Mouse (Mus musculus) bone marrow macrophage, adult 2 months (primary cell): ENCODE data around the gene Olfr432. TPM values are rescaled to one million over a fixed set of nuclear protein-coding genes. Genes with fewer than 3 reads are reported as not detected.

Experiments used
- H3K27ac ChIP-seq: 2 replicates; pipeline ENCODE4 v1.5.1; 2012; ENCODE audit warnings: low read depth, low read length; ENCODE audit not compliant: insufficient read depth
- H3K4me1 ChIP-seq: 2 replicates; pipeline ENCODE4 v1.6.1; 2012; ENCODE audit warnings: low read length; ENCODE audit not compliant: control insufficient read depth, insufficient read depth
- H3K4me3 ChIP-seq: 2 replicates; pipeline ENCODE4 v1.5.1; 2012; ENCODE audit warnings: mild to moderate bottlenecking, low read length, moderate library complexity; ENCODE audit not compliant: insufficient read depth
- CTCF ChIP-seq: IDR thresholded peaks from 2 replicates; pipeline ENCODE4 v1.5.1; 2012; ENCODE audit warnings: low read depth, mild to moderate bottlenecking, low read length, moderate library complexity
- POLR2A ChIP-seq: IDR thresholded peaks from 2 replicates; pipeline ENCODE4 v1.6.1; 2012; ENCODE audit warnings: mild to moderate bottlenecking, low read depth, low read length, borderline replicate concordance
- polyA plus RNA-seq: library from polyadenylated mRNA; stranded (reverse); fragments of >200 nt; gene quantifications from 2 replicates; pipeline ENCODE4 v1.2.4, GENCODE M21; 2012; ENCODE audit not compliant: missing spikeins, insufficient read depth, insufficient read length

The Olfr432 gene
- polyA plus RNA-seq, 1 experiment = not detected

DNA sequence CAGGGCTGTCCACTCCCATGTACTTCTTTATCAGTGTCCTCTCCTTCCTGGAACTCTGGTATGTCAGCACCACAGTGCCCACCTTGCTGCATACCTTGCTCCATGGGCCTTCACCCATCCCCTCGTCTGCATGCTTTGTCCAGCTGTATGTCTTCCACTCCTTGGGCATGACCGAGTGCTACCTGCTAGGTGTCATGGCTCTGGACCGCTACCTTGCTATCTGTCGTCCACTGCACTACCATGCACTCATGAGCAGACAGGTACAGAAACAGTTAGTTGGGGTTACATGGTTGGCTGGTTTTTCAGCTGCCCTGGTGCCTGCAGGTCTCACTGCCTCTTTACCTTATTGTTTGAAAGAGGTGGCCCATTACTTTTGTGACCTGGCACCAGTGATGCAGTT, 1.5 kb downstream of the Olfr432 start:
- Histone ChIP-seq H3K4me1 (peaks cover 17% of the 10 kb centered on the region), H3K4me3 (no peak overlapping the region), H3K27ac (no peak overlapping the region)
- TF ChIP-seq CTCF (no peak), POLR2A (no peak)

DNA sequence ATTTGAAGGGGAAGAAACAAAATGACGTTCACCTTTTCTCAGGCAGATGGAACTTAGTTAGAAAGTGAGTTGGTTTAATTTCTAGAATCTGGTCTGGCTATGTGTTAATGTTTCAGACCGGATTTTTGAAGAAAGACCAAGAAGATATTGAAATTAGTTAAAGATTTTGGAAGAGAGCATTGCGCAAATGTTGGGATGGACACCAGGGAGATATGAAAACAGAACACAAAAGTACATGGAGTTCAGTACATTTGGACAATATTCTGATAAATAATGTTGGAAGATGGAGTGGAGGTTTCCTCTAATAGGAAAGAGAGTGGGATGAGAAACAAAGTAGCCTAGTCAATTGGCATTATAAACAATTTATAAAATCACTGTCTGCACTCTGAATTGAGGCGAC, 2.5 kb downstream of the Olfr432 start:
- H3K4me1 ChIP-seq = peaks cover 19% of the 10 kb centered on the region
- H3K27ac ChIP-seq = no peak overlapping the region
- no peak for TF ChIP-seq CTCF
- TF ChIP-seq POLR2A = no peak
- H3K4me3 ChIP-seq = no peak overlapping the region

DNA sequence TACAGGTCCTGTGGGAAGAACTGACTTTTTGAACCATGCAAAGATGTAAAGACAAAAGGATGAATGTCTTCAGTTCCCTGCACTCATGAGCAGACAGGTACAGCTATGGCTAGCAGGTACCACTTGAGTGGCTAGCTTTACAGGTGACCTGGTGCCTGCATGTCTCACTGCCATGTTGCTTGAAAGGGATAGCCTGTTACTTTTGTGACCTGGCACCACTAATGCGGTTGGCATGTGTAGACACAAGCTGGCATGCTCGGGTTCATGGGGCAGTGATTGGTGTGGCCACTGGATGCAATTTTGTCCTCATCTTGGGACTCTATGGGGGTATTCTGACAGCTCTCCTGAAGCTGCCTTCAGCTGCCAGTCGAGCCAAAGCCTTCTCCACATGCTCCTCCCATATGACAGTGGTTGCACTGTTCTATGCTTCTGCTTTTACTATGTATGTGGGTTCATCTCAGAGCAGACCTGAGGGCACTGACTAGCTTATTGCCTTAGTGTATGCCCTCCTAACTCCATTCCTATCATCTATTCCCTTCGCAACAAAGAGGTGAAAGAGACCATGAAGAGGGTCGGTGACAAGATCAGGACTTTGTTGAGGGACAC, 3.0 kb downstream of the Olfr432 start:
- H3K4me3 ChIP-seq = no peak overlapping the region
- H3K4me1 ChIP-seq = peaks cover 19% of the 10 kb centered on the region
- TF ChIP-seq POLR2A (no peak), CTCF (no peak)
- H3K27ac ChIP-seq = no peak overlapping the region

DNA sequence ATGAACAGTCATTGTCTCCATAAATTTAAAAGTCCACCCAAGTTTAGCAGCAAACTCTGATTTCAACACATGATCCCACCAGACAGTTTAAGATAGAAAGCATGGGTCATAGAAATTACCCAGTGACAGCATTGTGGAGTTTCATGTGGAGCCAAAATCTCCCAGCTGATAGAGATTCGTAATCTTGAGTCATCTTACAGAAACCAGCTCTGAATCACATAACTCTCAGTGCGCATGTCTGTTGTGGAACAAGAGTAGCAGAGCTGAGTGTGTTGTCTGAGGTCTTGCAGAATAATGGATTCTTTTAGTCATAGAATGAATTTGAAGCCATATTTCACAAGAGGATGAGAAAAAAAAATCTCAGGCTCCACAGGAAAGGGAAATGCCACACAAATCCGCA, 4.0 kb downstream of the Olfr432 start:
- no peak for TF ChIP-seq CTCF
- TF ChIP-seq POLR2A = no peak
- Histone ChIP-seq H3K4me3 (no peak overlapping the region), H3K27ac (no peak overlapping the region), H3K4me1 (peaks cover 19% of the 10 kb centered on the region)

DNA sequence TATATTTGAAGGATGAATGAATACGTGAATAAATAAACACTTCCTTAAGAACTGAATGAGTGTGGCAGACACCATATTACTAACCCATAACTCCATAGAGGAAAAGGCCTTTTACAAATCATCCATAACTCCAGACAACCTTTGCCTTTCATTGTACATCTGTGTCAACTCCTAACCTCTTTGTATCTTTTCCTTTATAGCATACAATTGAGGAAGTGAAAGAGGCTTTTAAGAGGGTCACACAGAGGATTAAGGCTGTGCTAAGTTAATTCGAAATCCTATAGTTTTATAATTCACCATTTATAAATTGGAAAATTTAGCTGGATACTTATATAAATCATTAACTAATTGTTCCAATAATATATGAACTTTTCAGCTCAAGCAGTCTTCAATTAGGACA, 6.2 kb downstream of the Olfr432 start:
- TF ChIP-seq CTCF = no peak
- TF ChIP-seq POLR2A = no peak
- H3K27ac ChIP-seq = no peak overlapping the region
- no peak overlapping the region for H3K4me3 ChIP-seq
- peaks cover 14% of the 10 kb centered on the region for H3K4me1 ChIP-seq

DNA sequence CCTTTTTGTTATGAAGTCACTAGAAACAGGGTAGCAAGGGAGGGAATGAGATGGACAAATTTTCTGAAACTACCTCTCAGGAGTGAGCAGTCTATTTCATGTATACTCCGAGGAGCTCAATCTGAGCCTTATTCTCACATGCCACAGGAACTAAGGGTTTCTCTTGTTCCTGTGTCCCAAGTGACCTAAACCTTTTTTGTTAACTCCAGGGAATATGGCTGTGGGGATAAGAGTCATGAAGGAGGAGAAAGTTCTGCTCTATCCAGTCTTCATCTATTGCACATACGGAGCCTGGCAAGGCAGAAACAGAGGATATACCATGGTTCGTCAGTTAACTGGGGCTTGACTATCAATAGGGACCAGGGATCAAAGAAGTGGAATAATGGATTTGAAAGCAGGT, 17.3 kb downstream of the Olfr432 start, which contains the start of gene Olfr430:
TSS of gene Olfr430 (plus strand) at position 301 of the 400 bp plus-strand sequence.
- Histone ChIP-seq H3K27ac (no peak within 1 kb of the TSS), H3K4me1 (no peaks in the 10 kb centered on the region), H3K4me3 (no peak within 1 kb of the TSS)
- TF ChIP-seq POLR2A (no peak), CTCF (no peak)

DNA sequence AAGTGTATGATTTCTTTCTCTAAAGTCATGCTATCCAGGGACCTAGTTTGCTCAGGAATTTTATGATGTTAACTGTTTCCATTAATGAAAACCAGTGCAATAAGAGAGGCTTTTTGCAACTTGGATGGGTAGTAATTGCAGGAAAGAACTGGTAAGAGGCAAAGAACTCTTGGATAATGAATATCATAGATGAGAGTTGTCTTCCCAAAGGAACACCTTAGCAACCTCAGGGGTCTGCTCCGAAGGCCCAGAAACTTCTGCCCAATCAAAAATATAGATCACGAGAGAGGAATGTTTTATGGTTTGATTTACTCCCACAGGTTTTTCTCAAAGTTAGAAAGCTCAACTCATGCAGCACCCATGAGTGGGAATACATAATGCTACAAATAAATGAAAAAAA, 35.0 kb downstream of the Olfr432 start, which contains the start of gene Olfr429:
TSS of gene Olfr429 (plus strand) at position 301 of the 400 bp plus-strand sequence.
- Histone ChIP-seq H3K4me3 (no peak within 1 kb of the TSS), H3K4me1 (no peaks in the 10 kb centered on the region), H3K27ac (no peak within 1 kb of the TSS)
- TF ChIP-seq POLR2A (no peak), CTCF (no peak)

DNA sequence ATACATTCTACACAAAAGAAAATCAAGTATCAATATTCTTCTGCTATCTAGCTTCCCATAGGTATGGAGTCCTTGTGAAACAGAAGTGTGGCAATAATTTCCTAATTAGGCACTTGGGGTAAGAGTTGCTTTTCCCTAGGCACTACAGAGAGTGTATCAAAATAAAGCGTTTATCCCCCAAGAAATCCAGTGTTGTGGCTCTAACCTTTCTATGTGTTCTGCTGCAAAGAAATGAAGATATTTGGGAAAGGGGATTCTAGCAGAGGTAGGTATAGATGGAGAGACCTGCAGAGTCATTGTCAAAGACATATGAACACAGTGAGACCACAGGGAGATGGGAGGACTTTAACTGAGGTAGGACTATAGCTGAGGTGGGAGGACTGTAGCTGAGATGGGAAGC, 47.6 kb downstream of the Olfr432 start, which contains the start of gene Olfr427:
TSS of gene Olfr427 (plus strand) at position 301 of the 400 bp plus-strand sequence.
- Histone ChIP-seq H3K4me3 (no peak within 1 kb of the TSS), H3K27ac (no peak within 1 kb of the TSS), H3K4me1 (no peaks in the 10 kb centered on the region)
- TF ChIP-seq POLR2A (no peak), CTCF (no peak)

DNA sequence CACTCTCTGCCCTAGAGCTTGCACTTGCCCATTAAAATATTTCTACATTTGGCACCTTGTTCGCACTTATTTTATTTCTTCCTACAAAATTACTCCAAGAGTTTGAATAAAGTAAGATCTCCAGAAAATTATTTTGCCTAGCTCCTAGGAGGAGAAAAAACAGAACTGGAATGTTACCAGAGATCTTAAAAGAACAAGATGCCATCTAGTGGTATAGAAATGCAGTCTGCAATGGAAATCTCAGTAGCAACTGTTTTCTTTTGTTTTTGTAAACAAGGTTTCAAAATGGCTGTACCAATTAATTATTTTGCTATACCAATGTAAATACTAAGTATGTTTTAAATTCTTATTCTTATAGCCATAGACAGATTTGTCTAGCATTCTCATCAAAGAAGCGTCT, 54.7 kb downstream of the Olfr432 start:
- no peaks in the 10 kb centered on the region for H3K4me1 ChIP-seq
- TF ChIP-seq POLR2A (no peak), CTCF (no peak)
- H3K27ac ChIP-seq = no peak overlapping the region
- no peak overlapping the region for H3K4me3 ChIP-seq

Other genes with a start within 250 kb of the Olfr432 start
- 104 and 108 TPM in 2 replicates for gene Ifi211, start 136.2 kb upstream of the Olfr432 start, polyA plus RNA-seq
- 395 and 406 TPM in 2 replicates for gene Mndal, start 106.7 kb upstream of the Olfr432 start, polyA plus RNA-seq
- 165 and 170 TPM in 2 replicates for gene Ifi203, start 106.5 kb upstream of the Olfr432 start, polyA plus RNA-seq
- gene Ifi202b, start 66.5 kb upstream of the Olfr432 start, polyA plus RNA-seq = not detected in 2 replicates
- gene Ifi205, start 17.4 kb upstream of the Olfr432 start, polyA plus RNA-seq = 7.4 and 9.0 TPM in 2 replicates
- gene Olfr433, start 8.5 kb upstream of the Olfr432 start, polyA plus RNA-seq = 0.33 TPM in 1 of 2 replicates, not detected in the other
- not detected in 2 replicates for gene Olfr430, start 17.4 kb downstream of the Olfr432 start, polyA plus RNA-seq
- 0.61 TPM in 1 of 2 replicates, not detected in the other for gene Olfr429, start 35.1 kb downstream of the Olfr432 start, polyA plus RNA-seq
- not detected in 2 replicates for gene Olfr427, start 47.7 kb downstream of the Olfr432 start, polyA plus RNA-seq
- gene Olfr231, start 72.0 kb downstream of the Olfr432 start, polyA plus RNA-seq = not detected in 2 replicates
- not detected in 2 replicates for gene Olfr424, start 82.3 kb downstream of the Olfr432 start, polyA plus RNA-seq
- not detected in 2 replicates for gene Olfr420, start 106.4 kb downstream of the Olfr432 start, polyA plus RNA-seq
- gene Spta1, start 123.6 kb downstream of the Olfr432 start, polyA plus RNA-seq = 0.20 TPM in 1 of 2 replicates, not detected in the other
- not detected in 2 replicates for gene Olfr419, start 202.9 kb downstream of the Olfr432 start, polyA plus RNA-seq